Mouse (Mus musculus): ENCODE data around the gene Naglu.

GRCm38 (mm10) chr11:101095314-101096024 lies 25.7 kb downstream of the Naglu start, which contains the start of gene Psmc3ip:
- peak; percentile 84 for TF ChIP-seq CTCF (IDR thresholded peaks at IDR 0.05)
- no peak for TF ChIP-seq EP300 (IDR thresholded peaks at IDR 0.05)

Measured in lung, postnatal 0 days (tissue).